Mouse (Mus musculus): ENCODE results near the gene Cep19. TPM values are rescaled to one million over a fixed set of nuclear protein-coding genes. Genes with fewer than 3 reads are reported as not detected.

Gene Cep19
- total RNA-seq, 2 experiments from 2014 or later, result 8.9 to 10.9 TPM

GRCm38 (mm10) chr16:32102295-32102694 is 2.7 kb downstream of the Cep19 start:
- DNase-seq (ENCODE audit: low spot score), result no peak
- intact Hi-C loops (cut with DNase I), result no loop called here

DNA sequence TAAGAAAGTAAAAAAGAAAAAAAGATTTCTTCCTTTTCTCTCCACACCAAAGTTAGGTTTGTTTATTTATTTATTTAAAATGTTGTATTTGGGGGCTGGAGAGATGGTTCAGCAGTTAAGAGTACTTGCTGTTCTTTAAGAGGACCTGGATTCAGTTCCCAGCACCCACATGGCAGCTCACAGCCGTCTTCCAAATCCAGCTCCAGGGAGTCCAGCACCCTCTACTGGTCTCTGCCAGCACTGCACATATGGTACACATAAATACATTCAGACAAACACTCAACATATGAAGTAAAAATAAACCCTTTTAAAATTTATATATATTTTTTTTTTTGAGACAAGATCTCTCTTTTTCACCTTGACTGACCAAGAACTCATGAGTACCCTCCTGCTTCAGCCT is 6.1 kb downstream of the Cep19 start:
- intact Hi-C loops (cut with DNase I), result no loop called here
- DNase-seq (ENCODE audit: low spot score), result no peak

DNA sequence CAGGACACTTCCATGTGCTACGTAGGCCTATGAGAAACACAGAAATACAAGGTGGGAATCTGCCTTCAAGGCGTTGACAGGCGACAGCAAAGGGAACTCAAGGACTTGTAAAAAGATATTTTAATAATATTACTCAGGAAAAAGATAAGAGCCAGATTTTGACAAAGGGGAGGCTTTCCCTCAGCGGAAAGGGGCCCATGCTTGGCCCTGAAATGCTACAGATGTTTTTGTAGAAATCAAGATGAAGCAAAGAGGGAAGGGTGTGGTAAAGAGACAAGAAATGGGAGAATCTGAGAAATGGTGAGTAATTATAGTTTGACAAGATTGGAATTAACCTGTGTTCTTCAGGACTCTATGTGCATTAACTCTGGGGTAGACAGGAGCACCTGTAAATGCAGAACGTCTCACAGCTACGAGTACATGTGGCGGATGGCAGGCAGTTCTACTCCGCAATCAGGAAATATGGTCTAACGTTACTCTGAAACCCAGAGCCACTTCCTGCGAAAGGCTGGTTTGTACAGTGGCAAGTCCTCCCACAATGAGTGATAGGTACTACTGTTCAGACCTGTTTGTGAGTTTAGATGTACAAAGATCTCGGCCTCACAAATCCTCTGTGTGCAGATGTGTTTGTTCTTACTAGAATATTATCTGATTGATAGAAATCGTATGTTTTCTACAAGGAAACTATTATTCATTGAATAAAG is 7.9 kb downstream of the Cep19 start:
- intact Hi-C loops (cut with DNase I), result no loop called here
- no peak for DNase-seq (ENCODE audit: low spot score)

GRCm38 (mm10) chr16:32108170-32108569 is 8.6 kb downstream of the Cep19 start:
- DNase-seq (ENCODE audit: low spot score), result no peak
- intact Hi-C loops (cut with DNase I), result no loop called here

GRCm38 (mm10) chr16:32108578-32108977 is 9.0 kb downstream of the Cep19 start:
- no peak for DNase-seq (ENCODE audit: low spot score)
- intact Hi-C loops (cut with DNase I), result no loop called here

- no peak for DNase-seq (ENCODE audit: low spot score)
- intact Hi-C loops (cut with DNase I), result loop anchor here (10.0 kb wide), 1 partner anchor 54 kb away; the partner anchor contains the start of gene Nrros
Observed at GRCm38 (mm10) chr16:32110951-32111699, 11.5 kb downstream of the Cep19 start.

- intact Hi-C loops (cut with DNase I), result loop anchor here (10.0 kb wide), 1 partner anchor 51 kb away; the partner anchor contains the start of gene Nrros
- DNase-seq (ENCODE audit: low spot score), result peak; percentile 49
Observed at GRCm38 (mm10) chr16:32113541-32114218, 14.1 kb downstream of the Cep19 start.

- intact Hi-C loops (cut with DNase I), result loop anchor here (10.0 kb wide), 1 partner anchor 50 kb away; the partner anchor contains the start of gene Nrros
- no peak for DNase-seq (ENCODE audit: low spot score)
Observed at GRCm38 (mm10) chr16:32114406-32114805, 14.8 kb downstream of the Cep19 start.

DNA sequence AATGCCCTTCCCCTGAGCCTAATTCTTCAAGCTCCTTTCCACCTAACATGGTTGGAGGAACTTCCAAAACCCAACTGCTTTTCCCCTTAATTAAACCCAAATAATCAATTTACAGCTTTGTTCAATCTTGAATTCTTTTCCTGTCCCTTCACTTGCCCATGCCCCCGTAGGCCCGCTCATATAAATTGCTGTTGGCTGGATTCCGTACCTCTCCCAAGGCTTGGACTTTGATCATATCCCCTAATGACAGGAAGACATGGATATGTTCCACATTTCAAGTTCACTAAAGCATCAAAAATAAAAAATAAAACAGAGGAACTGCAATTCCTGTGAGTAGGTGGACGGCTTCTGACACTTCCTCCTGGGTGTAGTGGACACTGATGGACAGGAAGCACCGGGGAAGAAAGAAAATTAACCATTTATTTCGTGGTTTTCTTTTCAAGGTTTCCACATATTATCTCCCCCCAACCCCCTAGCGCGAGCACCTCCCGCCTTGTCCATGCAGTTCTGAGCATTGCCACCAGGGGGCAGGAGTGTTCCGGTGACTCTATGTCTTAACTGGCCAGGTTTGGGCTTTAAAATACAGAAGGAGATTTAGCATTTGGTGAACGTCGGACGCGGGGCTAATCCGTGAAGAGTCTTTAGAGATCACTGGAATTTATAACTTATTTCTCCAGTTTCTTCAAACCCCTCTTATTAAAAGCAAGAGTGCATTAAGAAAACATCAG is 15.5 kb downstream of the Cep19 start:
- DNase-seq (ENCODE audit: low spot score), result peak; percentile 63
- intact Hi-C loops (cut with DNase I), result loop anchor here (5.0 to 10.0 kb wide), 3 partner anchors 50 to 382 kb away; partner anchors contain the start of genes Nrros and Zdhhc19

GRCm38 (mm10) chr16:32115781-32116180 is 16.2 kb downstream of the Cep19 start:
- intact Hi-C loops (cut with DNase I), result loop anchor here (5.0 to 10.0 kb wide), 3 partner anchors 49 to 382 kb away; partner anchors contain the start of genes Nrros and Zdhhc19

GRCm38 (mm10) chr16:32116186-32116585 is 16.6 kb downstream of the Cep19 start:
- intact Hi-C loops (cut with DNase I), result loop anchor here (5.0 to 10.0 kb wide), 3 partner anchors 49 to 381 kb away; partner anchors contain the start of genes Nrros and Zdhhc19
- DNase-seq (ENCODE audit: low spot score), result no peak

More at GRCm38 (mm10) chr16:32115781-32116180, 16.2 kb downstream of the Cep19 start:
- DNase-seq (ENCODE audit: low spot score), result no peak

DNA sequence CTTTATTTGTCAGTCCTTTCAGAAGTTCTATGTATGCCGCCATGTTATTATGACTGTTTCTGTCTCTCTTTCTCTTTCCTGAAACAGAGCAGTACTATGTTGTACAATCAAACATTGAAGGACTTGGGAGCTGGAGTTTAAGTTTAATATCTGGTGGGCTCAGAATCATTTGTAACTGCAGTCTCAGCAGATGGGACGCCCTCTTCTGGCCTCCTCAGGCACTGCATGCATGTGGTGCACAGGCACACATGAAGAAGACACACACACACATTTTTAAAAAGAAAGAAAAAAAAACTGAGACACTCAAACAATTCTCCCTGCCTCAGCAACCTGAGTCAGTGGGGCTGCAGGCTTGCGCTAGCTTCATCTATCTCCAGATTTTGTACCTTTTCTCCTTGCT is 20.9 kb downstream of the Cep19 start:
- intact Hi-C loops (cut with DNase I), result no loop called here
- no peak for DNase-seq (ENCODE audit: low spot score)

GRCm38 (mm10) chr16:32124020-32124419 is 24.4 kb downstream of the Cep19 start:
- intact Hi-C loops (cut with DNase I), result no loop called here
- no peak for DNase-seq (ENCODE audit: low spot score)

DNA sequence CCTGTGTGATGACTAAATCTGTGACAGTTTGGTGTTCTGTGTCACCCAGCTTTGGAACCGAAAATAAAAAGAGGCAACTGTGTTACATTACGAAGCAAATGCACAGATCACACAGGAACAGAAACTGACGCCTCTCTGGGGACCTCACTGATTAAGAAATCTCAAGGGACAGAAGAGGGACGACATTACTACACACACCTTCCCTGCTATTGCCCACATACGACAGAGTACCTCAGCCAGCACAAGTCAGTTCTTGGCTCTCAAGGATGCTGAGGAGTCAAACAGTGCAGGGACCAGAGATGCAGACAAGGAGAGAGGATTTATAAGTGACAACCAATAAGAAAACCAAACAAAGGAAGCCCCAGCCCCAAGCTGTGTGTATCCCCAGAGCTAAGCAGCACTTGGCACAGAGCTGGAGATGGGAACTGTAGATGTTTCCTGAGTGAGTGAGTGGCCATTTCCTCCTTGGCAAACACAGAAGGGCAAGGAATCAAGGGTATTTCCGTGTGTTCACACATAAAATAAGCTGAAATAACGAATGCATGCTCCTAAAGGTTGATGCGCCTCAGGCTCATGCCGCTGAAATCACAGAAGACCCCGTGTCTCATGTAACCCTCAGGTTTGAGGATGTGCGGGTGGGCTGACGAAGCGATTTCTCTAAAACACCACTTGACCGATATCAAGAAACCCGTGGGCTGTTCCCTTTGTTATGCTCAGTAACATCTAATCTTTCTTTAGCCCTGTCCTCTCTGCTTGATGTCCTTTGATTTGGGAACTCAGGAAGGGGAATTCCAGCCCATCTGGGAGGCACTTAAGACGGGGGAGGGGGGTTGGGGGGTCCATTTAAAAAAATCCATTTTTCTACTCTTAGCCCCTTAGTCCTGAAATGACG is 25.1 kb downstream of the Cep19 start:
- intact Hi-C loops (cut with DNase I), result no loop called here
- DNase-seq (ENCODE audit: low spot score), result no peak

DNA sequence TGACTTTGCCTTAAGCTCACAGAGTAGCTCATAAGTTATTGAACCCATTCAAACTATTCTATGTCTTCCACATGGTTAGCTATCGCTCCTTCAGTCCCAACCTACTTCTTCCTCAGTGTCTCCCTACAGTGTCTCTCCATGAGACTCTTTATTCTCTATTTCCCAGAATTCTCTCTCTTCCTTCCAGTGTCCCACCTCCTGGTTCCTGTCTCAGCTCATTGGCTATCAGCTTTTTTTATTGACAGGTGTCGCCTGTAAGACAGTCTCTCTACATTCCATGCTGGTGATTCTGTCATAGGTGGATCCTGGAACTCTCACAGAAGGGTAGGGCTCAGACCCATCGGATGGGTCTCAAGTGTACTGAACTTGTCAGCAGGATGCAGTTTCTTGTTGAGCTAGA is 25.8 kb downstream of the Cep19 start:
- intact Hi-C loops (cut with DNase I), result no loop called here
- no peak for DNase-seq (ENCODE audit: low spot score)

GRCm38 (mm10) chr16:32127046-32127445 is 27.4 kb downstream of the Cep19 start:
- DNase-seq (ENCODE audit: low spot score), result no peak
- intact Hi-C loops (cut with DNase I), result no loop called here

- intact Hi-C loops (cut with DNase I), result no loop called here
Observed at GRCm38 (mm10) chr16:32129449-32130189, 30.0 kb downstream of the Cep19 start.

More at GRCm38 (mm10) chr16:32129449-32130189, 30.0 kb downstream of the Cep19 start:
- DNase-seq (ENCODE audit: low spot score), result no peak

Measured in heart, postnatal 25 days (tissue).